Mouse (Mus musculus): ENCODE measurements around the gene Plch1. TPM values are rescaled to one million over a fixed set of nuclear protein-coding genes. Genes with fewer than 3 reads are reported as not detected.
A peak's percentile ranks its signal among the peaks of the same experiment; 100 is the strongest.

The Plch1 gene
- polyA plus RNA-seq, 1 experiment from 2014 or later: 5.3 TPM

GRCm38 (mm10) chr3:63844141-63844540 lies 55.1 kb downstream of the Plch1 start:
- ATAC-seq (replicated peaks; ENCODE audit: low FRiP score, low read depth) (no peak), DNase-seq (ENCODE audit: low spot score) (peak; percentile 14)
- Histone ChIP-seq H3K27ac (no peak overlapping the region), H3K27me3 (ENCODE audit: insufficient read depth, low read length) (no peaks in the 10 kb centered on the region), H3K36me3 (ENCODE audit: insufficient read depth, low read length) (no peaks in the 10 kb centered on the region), H3K9ac (ENCODE audit: low read depth, low read length) (no peak overlapping the region), H3K9me3 (replicated peaks; ENCODE audit: low read length) (no peaks in the 10 kb centered on the region), H3K4me1 (replicated peaks; ENCODE audit: insufficient read depth, low read length) (no peaks in the 10 kb centered on the region), H3K4me2 (ENCODE audit: low read length) (no peak overlapping the region), H3K4me3 (replicated peaks; ENCODE audit: low read depth, low read length) (no peak overlapping the region)
- 41% methylated on average over 4 of the region's 4 CpGs for WGBS
- no peak for TF ChIP-seq CTCF (IDR thresholded peaks at IDR 0.05; ENCODE audit: low read depth)

GRCm38 (mm10) chr3:63842436-63842835 lies 56.8 kb downstream of the Plch1 start:
- DNase-seq (ENCODE audit: low spot score): no peak
- H3K9ac ChIP-seq (ENCODE audit: low read depth, low read length): no peak overlapping the region
- no peak for ATAC-seq (replicated peaks; ENCODE audit: low FRiP score, low read depth)
- no peaks in the 10 kb centered on the region for H3K9me3 ChIP-seq (replicated peaks; ENCODE audit: low read length)
- no peaks in the 10 kb centered on the region for H3K27me3 ChIP-seq (ENCODE audit: insufficient read depth, low read length)
- H3K27ac ChIP-seq: no peak overlapping the region
- TF ChIP-seq CTCF (IDR thresholded peaks at IDR 0.05; ENCODE audit: low read depth): no peak
- WGBS: 47% methylated on average over 4 of the region's 4 CpGs
- H3K4me1 ChIP-seq (replicated peaks; ENCODE audit: insufficient read depth, low read length): no peaks in the 10 kb centered on the region
- H3K36me3 ChIP-seq (ENCODE audit: insufficient read depth, low read length): no peaks in the 10 kb centered on the region
- H3K4me3 ChIP-seq (replicated peaks; ENCODE audit: low read depth, low read length): no peak overlapping the region
- no peak overlapping the region for H3K4me2 ChIP-seq (ENCODE audit: low read length)

GRCm38 (mm10) chr3:63837750-63838149 lies 61.5 kb downstream of the Plch1 start:
- Histone ChIP-seq H3K36me3 (ENCODE audit: insufficient read depth, low read length) (no peaks in the 10 kb centered on the region), H3K4me1 (replicated peaks; ENCODE audit: insufficient read depth, low read length) (no peaks in the 10 kb centered on the region), H3K27me3 (ENCODE audit: insufficient read depth, low read length) (no peaks in the 10 kb centered on the region), H3K4me2 (ENCODE audit: low read length) (no peak overlapping the region), H3K27ac (no peak overlapping the region), H3K9ac (ENCODE audit: low read depth, low read length) (no peak overlapping the region), H3K9me3 (replicated peaks; ENCODE audit: low read length) (no peaks in the 10 kb centered on the region), H3K4me3 (replicated peaks; ENCODE audit: low read depth, low read length) (no peak overlapping the region)
- TF ChIP-seq CTCF (IDR thresholded peaks at IDR 0.05; ENCODE audit: low read depth): no peak
- ATAC-seq (replicated peaks; ENCODE audit: low FRiP score, low read depth) (no peak), DNase-seq (ENCODE audit: low spot score) (peak; percentile 18)

- Histone ChIP-seq H3K36me3 (ENCODE audit: insufficient read depth, low read length) (no peaks in the 10 kb centered on the region), H3K4me1 (replicated peaks; ENCODE audit: insufficient read depth, low read length) (no peaks in the 10 kb centered on the region), H3K9me3 (replicated peaks; ENCODE audit: low read length) (no peaks in the 10 kb centered on the region), H3K9ac (ENCODE audit: low read depth, low read length) (no peak overlapping the region), H3K4me2 (ENCODE audit: low read length) (no peak overlapping the region), H3K4me3 (replicated peaks; ENCODE audit: low read depth, low read length) (no peak overlapping the region), H3K27ac (no peak overlapping the region), H3K27me3 (ENCODE audit: insufficient read depth, low read length) (no peaks in the 10 kb centered on the region)
- TF ChIP-seq CTCF (IDR thresholded peaks at IDR 0.05; ENCODE audit: low read depth): no peak
- WGBS: 82% methylated on average over 8 of the region's 8 CpGs
- ATAC-seq (replicated peaks; ENCODE audit: low FRiP score, low read depth) (no peak), DNase-seq (ENCODE audit: low spot score) (peak; percentile 29)
Observed at GRCm38 (mm10) chr3:63836937-63837632, 62.2 kb downstream of the Plch1 start.

GRCm38 (mm10) chr3:63835816-63836215 lies 63.5 kb downstream of the Plch1 start:
- Histone ChIP-seq H3K36me3 (ENCODE audit: insufficient read depth, low read length) (no peaks in the 10 kb centered on the region), H3K9me3 (replicated peaks; ENCODE audit: low read length) (no peaks in the 10 kb centered on the region), H3K9ac (ENCODE audit: low read depth, low read length) (no peak overlapping the region), H3K4me1 (replicated peaks; ENCODE audit: insufficient read depth, low read length) (no peaks in the 10 kb centered on the region), H3K27ac (no peak overlapping the region), H3K4me3 (replicated peaks; ENCODE audit: low read depth, low read length) (no peak overlapping the region), H3K4me2 (ENCODE audit: low read length) (no peak overlapping the region), H3K27me3 (ENCODE audit: insufficient read depth, low read length) (no peaks in the 10 kb centered on the region)
- ATAC-seq (replicated peaks; ENCODE audit: low FRiP score, low read depth) (no peak), DNase-seq (ENCODE audit: low spot score) (no peak)
- TF ChIP-seq CTCF (IDR thresholded peaks at IDR 0.05; ENCODE audit: low read depth): no peak

GRCm38 (mm10) chr3:63823874-63824400 lies 75.3 kb downstream of the Plch1 start:
- ATAC-seq (replicated peaks; ENCODE audit: low FRiP score, low read depth) (no peak), DNase-seq (ENCODE audit: low spot score) (peak; percentile 18)
- H3K27me3 ChIP-seq (ENCODE audit: insufficient read depth, low read length): no peaks in the 10 kb centered on the region
- H3K9me3 ChIP-seq (replicated peaks; ENCODE audit: low read length): no peaks in the 10 kb centered on the region
- H3K4me1 ChIP-seq (replicated peaks; ENCODE audit: insufficient read depth, low read length): no peaks in the 10 kb centered on the region
- no peak for TF ChIP-seq CTCF (IDR thresholded peaks at IDR 0.05; ENCODE audit: low read depth)
- H3K9ac ChIP-seq (ENCODE audit: low read depth, low read length): no peak overlapping the region
- no peaks in the 10 kb centered on the region for H3K36me3 ChIP-seq (ENCODE audit: insufficient read depth, low read length)
- no peak overlapping the region for H3K4me2 ChIP-seq (ENCODE audit: low read length)
- WGBS: 29% methylated on average over 1 of the region's 1 CpGs
- no peak overlapping the region for H3K4me3 ChIP-seq (replicated peaks; ENCODE audit: low read depth, low read length)
- no peak overlapping the region for H3K27ac ChIP-seq

GRCm38 (mm10) chr3:63822631-63823030 lies 76.6 kb downstream of the Plch1 start:
- Histone ChIP-seq H3K4me1 (replicated peaks; ENCODE audit: insufficient read depth, low read length) (no peaks in the 10 kb centered on the region), H3K36me3 (ENCODE audit: insufficient read depth, low read length) (no peaks in the 10 kb centered on the region), H3K27ac (no peak overlapping the region), H3K9me3 (replicated peaks; ENCODE audit: low read length) (no peaks in the 10 kb centered on the region), H3K27me3 (ENCODE audit: insufficient read depth, low read length) (no peaks in the 10 kb centered on the region), H3K9ac (ENCODE audit: low read depth, low read length) (no peak overlapping the region), H3K4me2 (ENCODE audit: low read length) (no peak overlapping the region), H3K4me3 (replicated peaks; ENCODE audit: low read depth, low read length) (no peak overlapping the region)
- no peak for ATAC-seq (replicated peaks; ENCODE audit: low FRiP score, low read depth)
- no peak for TF ChIP-seq CTCF (IDR thresholded peaks at IDR 0.05; ENCODE audit: low read depth)
- DNase-seq (ENCODE audit: low spot score): no peak
